Mouse (Mus musculus): ENCODE data around the gene Pld1. TPM values are rescaled to one million over a fixed set of nuclear protein-coding genes. Genes with fewer than 3 reads are reported as not detected.
A peak's percentile ranks its signal among the peaks of the same experiment; 100 is the strongest.
"Not testable (repeated sequence)": the region's sequence is repeated elsewhere in the genome, so short reads cannot be mapped to it uniquely, and the experiment has no call there.

Gene Pld1
- total RNA-seq, 2 experiments from 2014 or later = 13.7 to 40.2 TPM

DNA sequence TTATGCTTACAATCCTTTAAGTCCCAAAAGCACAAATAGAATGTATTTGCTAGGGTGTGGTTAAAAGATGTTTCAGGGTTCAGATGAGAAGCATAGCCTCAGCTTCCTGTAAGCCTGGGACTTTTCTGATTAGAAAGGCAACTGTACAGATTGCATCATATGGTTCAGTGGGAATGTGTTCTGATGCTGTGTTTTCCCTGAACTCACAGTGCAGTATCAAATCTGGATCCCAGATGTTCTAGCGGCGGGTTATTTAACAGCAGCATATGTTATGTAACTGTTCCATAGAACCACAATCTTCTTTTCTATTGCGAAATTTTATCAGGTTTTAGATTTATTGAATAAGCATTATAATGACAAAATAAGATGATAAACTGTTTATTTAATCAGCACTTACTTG, 3.1 kb downstream of the Pld1 start:
- no peak for ATAC-seq (ENCODE audit: poor library complexity, severe bottlenecking)

DNA sequence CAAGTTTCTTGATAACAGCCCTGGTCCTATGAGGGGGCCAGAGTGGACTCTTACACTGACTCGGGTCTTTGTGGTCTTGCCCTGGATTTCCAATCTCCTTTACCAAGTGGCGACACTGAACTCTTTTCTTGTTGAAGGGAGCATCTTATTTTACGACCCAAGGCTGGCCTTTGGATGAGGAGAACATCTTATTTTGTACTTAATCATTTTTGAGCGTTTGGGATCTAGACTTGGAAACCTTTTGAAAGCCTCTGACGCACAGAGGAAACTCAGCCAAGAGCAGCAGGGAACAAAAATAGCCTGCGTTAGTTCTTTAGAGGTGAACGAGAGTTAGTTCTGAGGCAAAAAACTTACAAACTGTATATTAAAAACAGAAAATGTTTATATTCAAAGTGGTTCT, 4.5 kb downstream of the Pld1 start:
- no peak for ATAC-seq (ENCODE audit: poor library complexity, severe bottlenecking)

DNA sequence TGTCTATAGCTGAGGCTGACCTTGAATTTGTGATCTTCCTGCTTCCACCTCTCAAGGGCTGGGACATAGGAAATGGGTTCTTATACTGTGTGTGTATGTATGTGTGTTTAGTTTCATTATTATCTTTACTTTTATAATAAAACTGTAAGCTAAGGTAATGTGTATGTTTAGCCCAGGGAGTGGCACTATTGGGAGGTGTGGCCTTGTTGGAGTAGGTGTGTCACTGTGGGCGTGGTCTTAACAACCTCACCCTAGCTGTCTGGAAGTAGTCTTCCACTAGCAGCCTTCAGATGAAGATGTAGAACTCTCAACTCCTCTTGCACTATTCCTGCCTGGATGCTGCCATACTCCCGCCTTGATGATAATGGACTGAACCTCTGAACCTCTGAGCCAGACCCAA, 6.9 kb downstream of the Pld1 start:
- ATAC-seq (ENCODE audit: poor library complexity, severe bottlenecking) = not testable (repeated sequence)

DNA sequence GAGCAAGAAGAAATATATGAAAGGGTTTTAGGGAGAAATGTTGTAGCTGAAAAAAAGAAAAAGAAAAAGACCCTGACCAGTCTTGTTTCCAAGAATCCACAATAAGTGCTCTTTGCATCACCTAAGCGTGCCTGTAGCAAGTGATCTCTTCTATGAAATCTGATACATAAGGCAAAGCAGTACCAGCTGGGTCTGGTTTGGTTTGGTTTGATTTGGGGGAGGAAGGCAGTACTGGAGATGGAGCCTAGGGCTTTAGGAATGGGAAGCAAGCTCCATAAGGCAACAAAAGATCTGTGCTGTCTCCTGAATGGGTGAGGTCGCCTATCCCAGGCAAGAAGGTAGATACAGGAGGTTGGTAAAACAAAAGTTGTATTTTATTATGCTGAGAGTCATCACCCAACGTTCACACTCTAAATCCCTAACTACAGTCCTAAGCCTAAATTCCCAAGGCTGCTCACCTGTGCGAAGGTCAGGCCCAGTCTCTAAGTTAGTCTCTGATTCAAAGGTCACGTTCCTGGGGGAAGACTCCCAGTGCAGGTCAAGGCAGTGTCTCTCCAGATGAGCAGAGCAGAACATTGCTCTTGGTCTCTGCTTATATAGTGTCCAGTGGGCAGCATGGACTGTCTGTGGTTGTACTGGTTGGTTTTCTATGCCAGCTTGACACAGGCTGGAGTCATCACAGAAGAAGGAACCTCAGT, 10.8 kb downstream of the Pld1 start:
- ATAC-seq (ENCODE audit: poor library complexity, severe bottlenecking) = no peak

DNA sequence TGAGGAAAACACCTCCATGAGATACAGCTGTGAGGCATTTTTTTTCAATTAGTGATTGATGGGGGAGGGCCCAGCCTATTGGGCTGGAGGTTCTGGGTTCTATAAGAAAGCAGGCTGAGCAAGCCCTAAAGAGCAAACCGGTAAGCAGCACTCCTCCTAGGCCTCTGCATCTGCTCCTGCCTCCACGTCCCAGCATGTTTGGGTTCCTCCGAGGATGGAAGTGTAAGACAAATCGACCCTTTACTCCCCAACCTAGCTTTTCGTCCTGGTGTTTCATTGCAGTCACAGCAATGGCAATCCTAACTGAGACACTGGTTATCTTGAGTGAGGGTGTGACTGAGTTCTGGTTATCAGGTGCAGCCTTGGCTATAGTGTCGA, 11.4 kb downstream of the Pld1 start:
- no peak for ATAC-seq (ENCODE audit: poor library complexity, severe bottlenecking)

DNA sequence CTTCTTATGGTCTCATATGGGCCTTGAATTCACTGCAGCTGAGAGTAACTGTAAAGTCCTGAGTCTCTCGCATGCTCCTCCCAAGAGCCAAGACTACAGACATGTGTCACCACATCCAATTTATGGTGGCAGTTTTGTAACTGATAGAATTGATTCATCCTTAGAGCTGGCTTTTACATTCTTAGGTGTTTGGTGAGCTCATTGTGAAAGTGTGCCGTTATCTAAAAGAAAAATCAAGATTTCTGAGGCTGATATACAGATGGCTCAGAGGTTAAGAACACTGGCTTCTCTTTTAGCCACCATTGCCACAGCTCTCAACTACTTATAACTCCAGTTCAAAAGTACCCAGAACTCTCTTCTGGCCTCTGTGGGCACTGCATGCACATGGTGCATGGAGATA, 12.2 kb downstream of the Pld1 start:
- no peak for ATAC-seq (ENCODE audit: poor library complexity, severe bottlenecking)

DNA sequence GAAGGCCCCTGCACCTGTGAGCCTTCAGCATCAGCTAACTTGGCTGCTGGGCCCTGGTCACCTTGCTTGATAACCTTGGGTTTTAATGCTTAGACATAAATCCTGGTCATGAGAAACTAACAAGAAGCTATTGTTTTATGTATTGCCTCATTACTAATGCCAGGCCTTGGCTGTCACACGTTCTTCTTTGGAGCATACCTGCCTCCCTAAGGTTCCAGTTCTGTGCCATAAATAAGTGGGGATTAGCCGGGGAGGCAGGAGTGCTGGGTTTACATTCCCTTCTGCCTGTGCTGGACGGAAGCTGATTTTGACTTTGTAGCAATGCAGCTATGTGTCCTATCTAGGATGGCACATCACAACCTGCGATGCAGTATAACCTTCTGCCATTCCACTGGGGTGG, 13.2 kb downstream of the Pld1 start:
- ATAC-seq (ENCODE audit: poor library complexity, severe bottlenecking) = no peak

DNA sequence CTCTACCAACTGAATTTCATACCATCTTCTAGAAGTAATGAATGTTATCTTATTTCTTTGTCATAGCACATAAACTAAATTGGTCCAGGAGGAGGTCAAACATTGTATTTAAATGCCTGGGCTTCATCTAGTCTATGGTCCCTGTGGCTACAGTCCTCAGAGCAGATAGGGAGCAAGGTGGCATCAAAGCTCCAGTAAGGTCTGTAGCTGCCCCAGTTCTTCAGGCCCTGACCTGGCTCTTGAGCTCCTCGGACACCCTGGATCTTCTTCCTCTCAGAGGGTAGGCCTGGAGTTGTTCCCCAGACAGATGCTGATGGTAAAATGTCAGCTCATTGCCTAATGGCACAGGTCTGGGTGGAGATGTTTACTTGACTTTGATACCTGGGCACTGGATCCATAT, 17.5 kb downstream of the Pld1 start:
- no peak for ATAC-seq (ENCODE audit: poor library complexity, severe bottlenecking)

DNA sequence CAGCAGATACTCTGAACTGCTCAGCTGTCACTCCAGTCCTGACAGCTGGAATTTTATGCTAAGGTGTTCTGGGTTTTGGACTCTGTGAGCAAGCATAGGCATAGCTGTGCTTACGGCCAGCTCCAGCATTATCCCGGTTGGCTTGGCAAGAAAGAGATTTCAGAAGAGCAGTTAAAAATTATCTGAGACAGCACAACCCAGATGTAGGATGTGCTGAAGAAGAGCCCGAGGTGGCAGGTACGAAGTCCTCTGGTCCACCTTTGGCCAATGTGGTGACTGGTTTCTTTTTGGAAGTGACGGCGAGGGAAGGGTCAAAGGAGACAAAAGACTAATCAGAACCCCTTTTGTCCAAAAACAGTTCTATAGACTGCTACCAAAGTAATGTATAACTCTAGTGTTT, 20.7 kb downstream of the Pld1 start:
- no peak for ATAC-seq (ENCODE audit: poor library complexity, severe bottlenecking)

DNA sequence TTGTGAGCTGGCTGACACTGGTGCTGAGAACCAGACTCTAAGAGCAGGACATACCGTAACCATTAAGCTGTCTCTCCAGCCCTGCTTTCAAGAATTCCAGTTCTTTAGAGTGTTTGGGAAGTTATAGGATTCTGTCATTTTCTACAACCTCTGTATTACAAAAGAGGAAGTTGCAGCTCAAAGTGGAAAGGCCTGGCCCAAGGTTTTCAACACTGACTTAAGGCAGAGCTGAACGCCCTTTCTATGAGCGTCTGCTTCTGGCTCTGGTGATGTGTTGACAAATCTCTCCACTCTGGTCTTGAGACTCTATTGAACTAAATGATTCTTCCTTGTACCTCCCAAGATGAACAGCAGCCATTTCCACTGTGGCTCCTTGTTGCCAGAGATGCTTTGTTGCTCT, 22.7 kb downstream of the Pld1 start:
- ATAC-seq (ENCODE audit: poor library complexity, severe bottlenecking) = peak; percentile 74

DNA sequence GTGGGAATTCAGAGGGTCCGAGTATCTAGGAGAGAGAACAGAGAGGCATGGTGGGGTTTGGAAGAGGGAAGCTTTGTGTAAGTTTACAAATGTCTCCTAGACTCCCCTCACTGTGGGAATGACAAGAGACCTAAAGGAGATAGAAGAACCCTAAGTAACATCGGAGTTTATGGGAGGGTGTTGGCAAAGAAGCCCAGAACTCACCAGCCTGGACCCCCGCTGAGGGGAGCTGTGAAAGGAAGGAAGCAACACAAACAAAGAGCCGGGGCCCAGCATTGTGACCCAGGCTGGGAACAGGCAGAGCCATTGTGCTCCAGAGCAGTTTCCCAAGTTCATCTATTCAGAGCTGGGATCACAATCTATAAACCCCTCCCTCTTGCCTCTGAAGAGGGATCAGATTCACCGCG, 25.3 kb downstream of the Pld1 start:
- ATAC-seq (ENCODE audit: poor library complexity, severe bottlenecking) = no peak

DNA sequence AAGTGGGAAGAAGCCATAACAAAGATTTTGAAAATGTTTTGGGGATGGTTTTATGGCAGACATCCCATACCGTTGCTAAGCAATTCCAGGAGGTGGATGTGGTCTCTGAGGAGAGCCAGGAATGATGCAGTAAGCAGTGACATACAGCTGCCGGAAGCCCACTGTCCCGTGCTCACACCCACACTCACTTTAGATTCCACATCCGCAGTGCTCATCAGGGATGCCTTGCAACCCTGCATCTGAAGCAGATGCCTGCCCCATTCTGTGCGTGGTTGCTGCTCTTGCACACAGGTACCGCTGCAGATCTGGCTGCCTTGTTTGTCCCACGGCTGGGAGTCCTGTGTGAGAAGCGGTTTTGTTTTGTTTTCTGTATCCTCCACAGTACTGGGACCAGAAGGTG, 30.2 kb downstream of the Pld1 start:
- no peak for ATAC-seq (ENCODE audit: poor library complexity, severe bottlenecking)

DNA sequence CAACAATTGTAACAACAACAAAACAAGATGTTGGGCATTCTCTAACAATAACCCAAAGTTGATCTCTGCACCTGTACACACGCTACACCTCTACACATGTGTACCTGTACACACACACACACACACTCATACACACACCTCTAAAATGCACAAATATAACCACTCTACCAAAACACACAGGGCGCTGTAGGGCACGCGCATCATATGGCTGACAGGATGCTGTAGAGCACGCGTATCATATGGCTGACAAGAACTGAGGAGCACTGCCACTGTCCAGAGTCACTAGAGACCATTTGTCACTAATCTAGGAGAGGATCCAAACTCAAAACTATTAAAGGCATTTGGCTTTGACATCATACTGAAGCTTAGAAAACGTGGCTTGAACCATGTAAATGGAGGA, 35.4 kb downstream of the Pld1 start:
- no peak for ATAC-seq (ENCODE audit: poor library complexity, severe bottlenecking)

DNA sequence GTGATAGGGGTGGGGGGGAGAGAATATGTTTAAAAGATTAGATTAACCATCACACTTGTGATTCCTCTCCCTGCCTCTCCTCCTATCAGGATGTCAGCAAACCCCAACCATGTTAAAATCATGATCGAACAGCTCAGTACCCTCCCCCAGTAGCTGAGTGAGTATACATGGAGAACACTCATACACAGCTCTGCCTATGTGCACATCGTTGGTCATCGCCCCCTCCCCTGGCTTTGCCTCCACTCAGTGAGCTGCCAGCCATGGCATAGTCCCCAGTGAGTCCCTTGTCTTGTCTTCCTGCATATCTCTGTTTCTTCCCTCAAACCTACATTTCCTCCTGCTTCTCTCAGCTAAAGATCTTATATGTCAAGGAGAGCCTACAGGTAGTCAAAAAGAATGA, 36.5 kb downstream of the Pld1 start:
- ATAC-seq (ENCODE audit: poor library complexity, severe bottlenecking) = no peak

DNA sequence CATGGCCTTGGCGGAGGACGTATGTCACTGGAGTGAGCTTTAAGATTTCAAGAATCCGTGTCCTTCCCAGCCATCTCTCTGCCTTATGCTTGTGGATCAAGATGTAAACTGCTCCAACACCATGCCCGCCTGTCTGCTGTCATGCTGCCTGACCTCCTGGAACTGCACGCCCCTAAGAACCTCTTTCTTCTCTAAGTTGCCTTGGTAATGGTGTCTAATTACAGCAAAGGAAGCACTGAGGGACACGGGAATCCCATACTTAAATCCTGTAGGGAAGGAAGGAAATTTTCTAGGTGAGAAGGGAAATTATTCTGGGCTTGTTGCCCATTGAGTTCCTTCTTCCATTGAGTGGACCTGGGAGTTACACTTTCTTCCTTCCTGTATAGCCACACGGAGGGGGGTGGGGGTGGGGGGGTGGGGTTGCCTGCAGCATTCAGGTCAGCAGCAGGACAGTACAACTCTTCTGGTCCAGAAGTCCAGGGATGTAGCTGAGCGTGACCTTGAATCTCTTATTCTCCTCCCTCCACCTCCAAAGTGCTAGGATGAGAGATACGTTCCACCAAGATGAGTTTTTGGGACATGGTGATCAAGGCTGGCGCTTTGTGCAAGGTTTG, 38.5 kb downstream of the Pld1 start:
- ATAC-seq (ENCODE audit: poor library complexity, severe bottlenecking) = no peak

DNA sequence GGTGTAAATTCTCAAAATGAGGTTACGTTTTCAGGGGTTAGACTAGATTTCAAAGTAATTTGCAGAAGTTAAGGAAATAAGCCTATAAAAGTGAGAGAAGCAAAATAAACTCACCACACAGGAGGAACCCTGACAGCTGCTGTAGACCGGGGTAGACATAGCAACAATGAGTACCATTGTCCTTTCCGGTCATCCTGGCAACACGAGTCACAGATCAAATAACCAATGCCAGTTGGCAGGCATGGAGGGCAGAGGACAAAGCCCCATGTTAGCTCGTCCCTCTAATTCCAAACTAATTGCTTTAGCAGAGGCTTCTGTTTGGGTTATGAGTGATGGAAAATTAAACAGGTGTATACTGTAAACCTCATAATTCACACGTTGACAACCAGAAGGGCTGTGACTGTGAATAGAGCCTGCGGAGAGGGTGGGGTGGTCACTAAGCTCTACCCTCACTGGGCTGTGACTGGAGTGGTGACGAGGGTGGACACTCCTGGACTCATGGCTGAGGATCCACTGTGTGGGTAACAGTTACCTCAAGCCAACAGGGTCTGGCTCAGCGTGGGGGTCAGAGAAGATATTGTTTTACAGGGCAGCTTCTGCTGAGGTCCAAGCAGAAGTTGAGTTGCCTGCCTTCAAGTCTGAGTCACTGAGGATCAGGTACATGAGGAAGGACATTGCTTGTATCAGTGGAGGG, 39.7 kb downstream of the Pld1 start:
- no peak for ATAC-seq (ENCODE audit: poor library complexity, severe bottlenecking)

DNA sequence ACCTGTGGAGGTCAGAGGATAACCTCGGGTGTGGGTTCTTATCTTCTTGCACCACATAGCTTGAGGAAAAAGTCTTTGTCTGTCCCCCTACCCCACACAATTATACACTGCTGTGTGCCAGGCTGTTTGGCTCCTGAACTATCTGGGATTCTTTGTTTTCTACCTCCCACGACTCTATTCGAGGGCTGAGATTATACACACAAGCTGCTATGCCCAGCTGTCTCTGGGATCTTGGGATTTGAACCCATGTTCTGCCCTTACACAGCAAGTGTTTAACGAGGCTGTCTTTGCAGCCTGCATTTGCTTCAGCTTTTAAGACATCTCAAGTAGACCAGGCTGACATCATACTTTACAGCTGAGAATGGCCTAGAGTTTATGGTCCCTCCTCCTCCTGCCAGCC, 43.1 kb downstream of the Pld1 start:
- ATAC-seq (ENCODE audit: poor library complexity, severe bottlenecking) = no peak

DNA sequence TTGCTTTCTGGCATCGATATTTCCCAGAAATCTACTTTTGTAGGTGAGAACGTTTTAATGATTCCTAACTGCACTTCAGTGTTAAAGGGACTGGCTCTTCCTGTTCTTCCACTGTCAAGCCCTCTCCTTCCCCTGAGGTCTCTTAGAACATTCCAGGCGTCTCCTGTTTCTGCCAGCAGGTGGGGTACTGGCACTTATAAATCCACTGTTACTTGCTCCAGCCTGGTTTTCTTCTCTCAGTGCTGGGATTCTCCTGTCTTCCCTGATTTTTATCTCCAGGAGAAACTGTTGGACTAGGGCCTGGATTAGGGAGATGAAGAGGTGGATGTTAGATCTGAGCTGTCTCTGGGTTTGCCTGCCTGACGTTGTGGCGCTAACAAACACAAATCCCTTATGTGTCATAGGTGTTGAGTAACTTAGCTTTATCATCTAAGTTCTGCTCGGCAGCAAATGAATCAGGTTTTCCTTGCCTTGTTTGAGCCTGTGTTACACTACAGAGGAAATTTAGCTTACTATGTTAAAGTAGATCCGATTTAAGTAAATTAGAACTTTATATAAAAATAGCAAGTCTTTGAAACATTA, 44.0 kb downstream of the Pld1 start:
- ATAC-seq (ENCODE audit: poor library complexity, severe bottlenecking) = peak; percentile 27; the same call in 1 of the 2 replicates

DNA sequence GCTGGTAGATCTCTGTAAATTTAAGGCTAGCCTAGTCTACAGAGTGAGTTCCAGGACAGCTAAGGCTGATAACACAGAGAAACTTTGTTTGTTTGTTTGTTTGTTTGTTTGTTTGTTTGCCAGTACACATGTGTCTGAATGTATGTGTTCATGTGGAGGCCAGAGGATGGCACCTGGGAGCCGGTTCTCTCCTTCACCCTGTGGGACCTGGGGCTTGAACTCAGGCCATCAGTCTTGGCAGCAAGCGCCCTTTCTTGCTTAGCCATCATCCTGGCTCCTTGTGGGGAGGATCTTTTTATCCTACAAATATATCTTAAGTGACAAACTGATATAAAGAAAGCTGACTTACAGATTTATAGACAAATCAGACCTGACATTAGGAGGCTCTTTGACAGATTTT, 44.8 kb downstream of the Pld1 start:
- ATAC-seq (ENCODE audit: poor library complexity, severe bottlenecking) = no peak

DNA sequence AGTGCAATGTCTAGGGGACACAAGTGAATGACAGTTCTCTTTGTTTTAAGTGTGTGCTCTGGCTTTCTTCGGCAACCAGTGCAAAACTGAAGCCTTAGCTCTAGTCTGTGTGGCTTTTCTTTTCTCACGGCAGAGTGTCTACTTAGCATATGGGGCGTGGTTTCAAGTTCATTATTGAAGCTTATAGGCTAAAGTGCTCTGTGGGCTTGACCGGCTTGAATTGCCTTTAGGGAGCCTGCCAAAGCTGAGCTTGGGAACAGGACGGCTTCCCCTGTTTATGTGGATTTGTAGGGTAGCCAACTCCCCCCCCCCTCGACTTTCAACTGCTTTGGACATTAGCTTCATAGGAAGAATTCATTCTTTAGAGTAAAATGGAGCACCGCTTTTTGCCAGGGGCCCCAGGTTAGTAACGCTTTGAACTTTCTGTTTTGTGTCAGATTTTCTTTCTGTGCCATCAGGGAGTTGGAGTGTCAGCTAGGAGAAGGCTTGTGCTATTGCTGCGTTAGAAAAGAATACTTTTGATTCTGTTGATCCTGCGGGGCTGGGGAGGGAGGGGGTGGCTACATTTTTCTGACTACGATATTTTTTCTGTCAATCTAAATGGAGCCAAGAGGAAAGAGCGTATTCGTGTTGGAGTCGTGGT, 45.6 kb downstream of the Pld1 start:
- peak; percentile 94 for ATAC-seq (ENCODE audit: poor library complexity, severe bottlenecking)

DNA sequence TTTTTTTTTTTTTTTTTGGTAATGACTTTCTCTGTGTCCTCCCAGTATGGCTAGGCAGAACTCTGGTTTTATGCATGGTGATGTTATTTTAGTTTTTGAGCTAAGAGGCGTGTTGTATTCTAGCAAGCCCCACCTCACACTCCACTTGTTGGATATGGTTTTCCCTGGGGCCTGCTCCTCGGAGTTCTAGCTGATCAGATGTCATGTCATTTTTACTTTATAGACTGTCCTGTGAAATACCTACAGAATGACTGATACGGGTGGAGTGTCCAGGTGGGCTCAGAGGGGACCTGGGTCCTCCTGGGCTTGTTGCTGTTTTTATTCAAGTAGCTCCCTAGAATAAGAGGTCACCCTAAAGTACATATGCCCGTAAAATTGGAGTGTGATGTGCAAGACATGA, 46.1 kb downstream of the Pld1 start:
- no peak for ATAC-seq (ENCODE audit: poor library complexity, severe bottlenecking)

DNA sequence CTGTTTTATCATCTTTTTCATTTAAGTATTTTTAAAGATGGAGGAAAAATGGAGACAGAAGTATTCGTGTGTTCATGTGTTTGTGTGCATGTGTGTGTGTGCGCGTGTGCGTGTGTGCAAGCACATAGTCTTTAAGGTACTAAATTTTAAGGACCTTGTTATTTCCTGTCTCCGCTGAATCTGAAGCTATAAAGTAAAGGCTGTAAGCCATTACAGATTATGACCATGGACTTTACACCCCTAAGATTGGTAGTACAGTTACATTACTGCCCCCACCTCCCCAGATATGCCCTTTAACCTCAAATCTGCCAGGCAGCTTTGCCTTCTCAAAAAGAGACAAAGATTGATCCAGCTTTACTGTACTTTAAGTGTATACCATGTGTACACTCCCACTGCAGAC, 46.8 kb downstream of the Pld1 start:
- no peak for ATAC-seq (ENCODE audit: poor library complexity, severe bottlenecking)
